Mouse (Mus musculus) small intestine, adult 2 months (tissue): ENCODE data around the gene Nhlh2.

ENCODE experiments used
- CTCF ChIP-seq: fragments of 200-500 bp; IDR thresholded peaks from 2 replicates; pipeline ENCODE4 v1.5.1; 2012; ENCODE audit warnings: low read depth, mild to moderate bottlenecking, control low read depth, inconsistent platforms, low read length, moderate library complexity, mixed read lengths; ENCODE audit not compliant: insufficient replicate concordance, insufficient read length; ENCODE audit errors: extremely low read depth
- POLR2A ChIP-seq: fragments of 200-500 bp; IDR thresholded peaks from 2 replicates; pipeline ENCODE4 v1.6.1; 2012; ENCODE audit warnings: low read depth, mild to moderate bottlenecking, control low read depth, inconsistent platforms, low read length, moderate library complexity

DNA sequence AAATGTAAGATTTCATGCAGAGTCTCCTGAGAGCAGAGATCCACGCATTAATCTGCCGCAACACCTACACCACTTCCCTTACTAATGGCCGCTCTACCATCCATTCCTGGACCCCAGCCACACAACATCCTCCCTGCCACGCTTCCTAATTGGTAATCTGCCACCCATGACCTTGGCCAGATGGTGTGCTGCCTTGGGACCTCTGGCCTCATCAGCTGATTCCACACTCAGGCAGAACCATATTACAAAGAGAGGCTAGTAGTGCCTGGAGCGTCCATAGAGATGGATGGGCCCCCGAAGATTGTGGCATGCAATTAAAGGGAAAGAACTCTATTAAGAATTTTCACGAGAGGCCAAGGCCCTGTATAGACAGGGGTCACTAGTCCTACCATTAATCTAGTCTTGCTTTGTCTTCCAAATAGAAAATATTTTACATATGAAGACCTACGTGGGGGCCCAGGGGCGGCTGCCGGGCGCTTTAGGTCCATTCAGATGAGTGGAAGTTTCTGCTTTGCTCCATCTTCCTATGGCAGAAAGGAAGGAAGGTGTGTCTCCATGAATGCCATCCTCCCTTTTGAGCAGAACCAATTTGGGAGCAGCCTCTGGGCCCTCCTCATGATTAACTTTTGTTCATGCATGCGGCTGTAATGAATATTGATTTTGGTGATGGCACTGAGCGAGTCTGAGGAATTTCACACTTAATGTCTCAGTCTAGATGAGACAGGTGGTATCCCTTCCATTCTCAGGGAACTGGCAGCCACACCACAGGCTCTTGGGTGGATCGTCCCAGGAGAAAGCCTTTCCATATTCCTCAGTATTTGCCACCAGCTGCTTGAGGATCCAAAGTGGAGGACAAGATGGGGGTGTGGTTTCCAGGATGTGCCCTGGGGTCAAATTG is 39.6 kb downstream of the Nhlh2 start:
- no peak for TF ChIP-seq CTCF
- no peak for TF ChIP-seq POLR2A
